Mouse (Mus musculus): ENCODE measurements at regions not wholly inside any gene's neighbourhood (a gene's known extent, or its start where the extent isn't known, plus 50 kb on each side); places are given as distances from the start of the nearest gene placed in this dataset.

DNA sequence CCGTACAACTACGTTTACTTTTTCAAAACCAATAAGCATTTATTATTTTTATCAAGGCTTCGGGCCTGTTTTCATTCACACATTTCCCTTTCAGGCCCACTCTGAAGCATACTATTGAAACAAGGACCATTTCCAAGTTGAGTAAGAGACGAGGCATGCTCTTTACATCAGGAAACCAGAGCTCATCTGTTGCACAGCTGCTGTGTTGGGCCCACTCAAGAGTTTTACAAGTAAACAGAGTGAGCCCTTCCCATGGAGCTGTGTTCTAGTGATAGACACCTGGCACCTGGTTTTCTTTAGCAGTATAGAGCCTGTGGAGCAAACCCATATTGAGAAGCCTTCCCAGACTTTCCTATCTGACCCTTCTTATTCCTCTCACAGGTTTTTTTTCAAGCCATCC, 363.5 kb downstream of the Ptprc start:
- WGBS: 90% methylated on average over 4 of the region's 4 CpGs
- no peak for ATAC-seq (ENCODE audit: low FRiP score, low TSS enrichment)
- Histone ChIP-seq H3K9me3 (ENCODE audit: low read length) (no peaks in the 10 kb centered on the region), H3K4me1 (ENCODE audit: insufficient read depth, low read length) (no peaks in the 10 kb centered on the region), H3K36me3 (ENCODE audit: insufficient read depth, low read length) (no peaks in the 10 kb centered on the region), H3K27me3 (ENCODE audit: insufficient read depth, low read length) (no peaks in the 10 kb centered on the region), H3K4me3 (ENCODE audit: low read length) (no peak overlapping the region), H3K9ac (replicated peaks; ENCODE audit: low read length) (no peak overlapping the region), H3K27ac (ENCODE audit: low read length) (no peak overlapping the region), H3K4me2 (replicated peaks; ENCODE audit: low read depth, low read length) (no peak overlapping the region)

- ATAC-seq (ENCODE audit: low FRiP score, low TSS enrichment): no peak
- WGBS: 57% methylated on average over 8 of the region's 8 CpGs
- Histone ChIP-seq H3K9me3 (ENCODE audit: low read length) (no peaks in the 10 kb centered on the region), H3K36me3 (ENCODE audit: insufficient read depth, low read length) (no peaks in the 10 kb centered on the region), H3K27me3 (ENCODE audit: insufficient read depth, low read length) (no peaks in the 10 kb centered on the region), H3K27ac (ENCODE audit: low read length) (no peak overlapping the region), H3K4me3 (ENCODE audit: low read length) (no peak overlapping the region), H3K4me2 (replicated peaks; ENCODE audit: low read depth, low read length) (no peak overlapping the region), H3K9ac (replicated peaks; ENCODE audit: low read length) (no peak overlapping the region), H3K4me1 (ENCODE audit: insufficient read depth, low read length) (no peaks in the 10 kb centered on the region)
Observed at GRCm38 (mm10) chr1:137806742-137807141, 368.8 kb downstream of the Ptprc start.

- Histone ChIP-seq H3K36me3 (ENCODE audit: insufficient read depth, low read length) (no peaks in the 10 kb centered on the region), H3K4me1 (ENCODE audit: insufficient read depth, low read length) (no peaks in the 10 kb centered on the region), H3K4me2 (replicated peaks; ENCODE audit: low read depth, low read length) (no peak overlapping the region), H3K4me3 (ENCODE audit: low read length) (no peak overlapping the region), H3K27me3 (ENCODE audit: insufficient read depth, low read length) (no peaks in the 10 kb centered on the region), H3K9ac (replicated peaks; ENCODE audit: low read length) (no peak overlapping the region), H3K27ac (ENCODE audit: low read length) (no peak overlapping the region), H3K9me3 (ENCODE audit: low read length) (no peaks in the 10 kb centered on the region)
- 80% methylated on average over 8 of the region's 8 CpGs for WGBS
- no peak for ATAC-seq (ENCODE audit: low FRiP score, low TSS enrichment)
Observed at GRCm38 (mm10) chr1:137806252-137806651, 369.3 kb downstream of the Ptprc start.

DNA sequence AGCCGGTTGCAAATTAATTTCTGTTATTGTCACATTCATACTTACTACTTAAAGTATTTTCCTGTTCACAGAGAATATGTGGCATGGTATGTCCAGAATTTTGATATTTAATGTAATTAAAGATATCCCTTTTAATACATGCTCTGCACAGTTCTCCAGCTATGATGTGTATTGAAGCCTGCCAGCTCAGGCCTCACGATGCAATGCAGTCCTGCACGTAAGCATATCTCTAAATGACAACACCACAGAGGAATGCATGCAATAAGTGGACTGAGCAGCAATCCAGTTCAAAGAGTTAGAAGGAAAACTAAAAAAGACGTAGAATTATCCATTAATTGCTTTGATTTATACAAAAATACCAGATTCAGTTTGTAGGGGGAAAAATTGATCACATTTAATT, 373.4 kb downstream of the Ptprc start:
- H3K27me3 ChIP-seq (ENCODE audit: insufficient read depth, low read length): no peaks in the 10 kb centered on the region
- H3K9ac ChIP-seq (replicated peaks; ENCODE audit: low read length): no peak overlapping the region
- no peaks in the 10 kb centered on the region for H3K36me3 ChIP-seq (ENCODE audit: insufficient read depth, low read length)
- H3K4me3 ChIP-seq (ENCODE audit: low read length): no peak overlapping the region
- no peak overlapping the region for H3K4me2 ChIP-seq (replicated peaks; ENCODE audit: low read depth, low read length)
- H3K9me3 ChIP-seq (ENCODE audit: low read length): no peaks in the 10 kb centered on the region
- 74% methylated on average over 4 of the region's 4 CpGs for WGBS
- no peaks in the 10 kb centered on the region for H3K4me1 ChIP-seq (ENCODE audit: insufficient read depth, low read length)
- no peak overlapping the region for H3K27ac ChIP-seq (ENCODE audit: low read length)
- ATAC-seq (ENCODE audit: low FRiP score, low TSS enrichment): no peak

DNA sequence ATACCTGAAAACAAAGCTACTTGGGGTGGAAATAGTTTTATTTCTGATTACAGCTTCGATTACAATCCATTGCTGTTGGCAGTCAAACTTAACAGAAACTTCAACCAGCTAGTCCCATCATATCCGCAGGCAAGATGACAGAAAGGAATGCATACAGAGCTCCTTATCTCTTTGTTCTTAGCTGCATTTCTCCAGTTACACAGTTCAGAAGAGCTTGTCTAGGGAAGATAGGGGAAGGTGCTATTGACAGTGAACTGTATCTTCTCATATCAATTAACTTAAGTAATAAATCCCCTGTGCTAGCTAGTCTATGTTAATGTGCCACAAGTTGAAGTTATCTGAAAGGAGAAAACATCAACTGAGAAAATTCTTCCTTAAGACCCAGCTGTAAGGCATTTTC, 374.8 kb downstream of the Ptprc start:
- H3K27me3 ChIP-seq (ENCODE audit: insufficient read depth, low read length): no peaks in the 10 kb centered on the region
- no peak overlapping the region for H3K4me2 ChIP-seq (replicated peaks; ENCODE audit: low read depth, low read length)
- no peak overlapping the region for H3K27ac ChIP-seq (ENCODE audit: low read length)
- no peaks in the 10 kb centered on the region for H3K36me3 ChIP-seq (ENCODE audit: insufficient read depth, low read length)
- H3K9me3 ChIP-seq (ENCODE audit: low read length): no peaks in the 10 kb centered on the region
- no peak overlapping the region for H3K4me3 ChIP-seq (ENCODE audit: low read length)
- 74% methylated on average over 2 of the region's 2 CpGs for WGBS
- H3K4me1 ChIP-seq (ENCODE audit: insufficient read depth, low read length): no peaks in the 10 kb centered on the region
- no peak overlapping the region for H3K9ac ChIP-seq (replicated peaks; ENCODE audit: low read length)
- no peak for ATAC-seq (ENCODE audit: low FRiP score, low TSS enrichment)

DNA sequence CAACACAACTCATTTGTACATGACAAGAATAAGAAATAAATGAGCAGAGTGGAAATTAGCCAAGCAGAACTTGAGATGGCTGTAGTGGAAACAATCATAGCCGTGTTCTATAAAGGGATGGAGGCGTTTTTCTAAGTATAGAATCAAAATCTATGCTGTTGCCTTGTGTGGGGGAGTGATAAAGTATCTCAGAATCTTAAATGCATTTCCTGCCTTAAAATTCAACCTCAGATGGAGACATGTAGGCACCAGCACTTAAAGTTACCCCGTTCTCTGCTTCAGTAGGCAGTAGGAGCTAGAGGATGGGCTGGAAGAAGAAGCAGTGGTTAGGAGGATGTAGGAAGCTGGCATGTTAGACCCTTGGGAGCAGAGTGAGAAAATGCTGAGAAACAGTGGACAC, 386.7 kb downstream of the Ptprc start:
- Histone ChIP-seq H3K27ac (ENCODE audit: low read length) (no peak overlapping the region), H3K9ac (replicated peaks; ENCODE audit: low read length) (no peak overlapping the region), H3K9me3 (ENCODE audit: low read length) (no peaks in the 10 kb centered on the region), H3K4me1 (ENCODE audit: insufficient read depth, low read length) (no peaks in the 10 kb centered on the region), H3K4me2 (replicated peaks; ENCODE audit: low read depth, low read length) (no peak overlapping the region), H3K27me3 (ENCODE audit: insufficient read depth, low read length) (no peaks in the 10 kb centered on the region), H3K36me3 (ENCODE audit: insufficient read depth, low read length) (no peaks in the 10 kb centered on the region), H3K4me3 (ENCODE audit: low read length) (no peak overlapping the region)
- 48% methylated on average over 3 of the region's 3 CpGs for WGBS
- no peak for ATAC-seq (ENCODE audit: low FRiP score, low TSS enrichment)

GRCm38 (mm10) chr1:137786653-137787052, 388.9 kb downstream of the Ptprc start:
- Histone ChIP-seq H3K4me1 (ENCODE audit: insufficient read depth, low read length) (no peaks in the 10 kb centered on the region), H3K9me3 (ENCODE audit: low read length) (no peaks in the 10 kb centered on the region), H3K36me3 (ENCODE audit: insufficient read depth, low read length) (no peaks in the 10 kb centered on the region), H3K27me3 (ENCODE audit: insufficient read depth, low read length) (no peaks in the 10 kb centered on the region), H3K27ac (ENCODE audit: low read length) (no peak overlapping the region), H3K9ac (replicated peaks; ENCODE audit: low read length) (no peak overlapping the region), H3K4me3 (ENCODE audit: low read length) (no peak overlapping the region), H3K4me2 (replicated peaks; ENCODE audit: low read depth, low read length) (no peak overlapping the region)
- ATAC-seq (ENCODE audit: low FRiP score, low TSS enrichment): no peak

GRCm38 (mm10) chr1:137774586-137774985, 400.9 kb downstream of the Ptprc start:
- Histone ChIP-seq H3K4me1 (ENCODE audit: insufficient read depth, low read length) (no peaks in the 10 kb centered on the region), H3K4me3 (ENCODE audit: low read length) (no peak overlapping the region), H3K9ac (replicated peaks; ENCODE audit: low read length) (no peak overlapping the region), H3K27ac (ENCODE audit: low read length) (no peak overlapping the region), H3K36me3 (ENCODE audit: insufficient read depth, low read length) (no peaks in the 10 kb centered on the region), H3K27me3 (ENCODE audit: insufficient read depth, low read length) (no peaks in the 10 kb centered on the region), H3K9me3 (ENCODE audit: low read length) (no peaks in the 10 kb centered on the region), H3K4me2 (replicated peaks; ENCODE audit: low read depth, low read length) (no peak overlapping the region)
- ATAC-seq (ENCODE audit: low FRiP score, low TSS enrichment): no peak

DNA sequence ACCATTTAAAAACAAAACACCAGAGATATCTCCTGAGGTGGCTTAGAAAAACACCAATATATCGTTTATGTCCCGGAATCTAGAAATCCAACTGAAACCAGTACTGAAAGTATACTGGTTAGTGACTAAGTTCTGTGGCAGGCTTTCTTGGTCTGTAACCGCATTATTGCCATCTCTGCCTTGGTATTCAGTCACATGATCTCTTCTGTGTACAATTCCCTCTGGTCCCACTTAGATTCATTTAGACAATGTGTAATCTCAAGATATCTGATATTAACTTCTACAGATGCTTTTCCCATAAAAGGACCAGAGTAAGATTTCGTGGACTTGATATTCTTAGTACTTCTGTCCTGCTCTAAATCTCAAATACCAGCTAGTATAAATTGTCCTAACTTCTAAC, 414.7 kb downstream of the Ptprc start:
- no peaks in the 10 kb centered on the region for H3K4me1 ChIP-seq (ENCODE audit: insufficient read depth, low read length)
- 86% methylated on average over 4 of the region's 4 CpGs for WGBS
- no peak overlapping the region for H3K27ac ChIP-seq (ENCODE audit: low read length)
- no peaks in the 10 kb centered on the region for H3K9me3 ChIP-seq (ENCODE audit: low read length)
- H3K4me3 ChIP-seq (ENCODE audit: low read length): no peak overlapping the region
- ATAC-seq (ENCODE audit: low FRiP score, low TSS enrichment): no peak
- H3K27me3 ChIP-seq (ENCODE audit: insufficient read depth, low read length): no peaks in the 10 kb centered on the region
- no peaks in the 10 kb centered on the region for H3K36me3 ChIP-seq (ENCODE audit: insufficient read depth, low read length)
- H3K9ac ChIP-seq (replicated peaks; ENCODE audit: low read length): no peak overlapping the region
- no peak overlapping the region for H3K4me2 ChIP-seq (replicated peaks; ENCODE audit: low read depth, low read length)

GRCm38 (mm10) chr1:137751446-137751961, 424.0 kb downstream of the Ptprc start:
- no peak overlapping the region for H3K9ac ChIP-seq (replicated peaks; ENCODE audit: low read length)
- no peak overlapping the region for H3K27ac ChIP-seq (ENCODE audit: low read length)
- H3K9me3 ChIP-seq (ENCODE audit: low read length): no peaks in the 10 kb centered on the region
- WGBS: 82% methylated on average over 7 of the region's 7 CpGs
- H3K4me1 ChIP-seq (ENCODE audit: insufficient read depth, low read length): no peaks in the 10 kb centered on the region
- H3K4me2 ChIP-seq (replicated peaks; ENCODE audit: low read depth, low read length): no peak overlapping the region
- no peak for ATAC-seq (ENCODE audit: low FRiP score, low TSS enrichment)
- no peak overlapping the region for H3K4me3 ChIP-seq (ENCODE audit: low read length)
- H3K36me3 ChIP-seq (ENCODE audit: insufficient read depth, low read length): no peaks in the 10 kb centered on the region
- H3K27me3 ChIP-seq (ENCODE audit: insufficient read depth, low read length): no peaks in the 10 kb centered on the region

GRCm38 (mm10) chr1:137750894-137751293, 424.6 kb downstream of the Ptprc start:
- H3K4me2 ChIP-seq (replicated peaks; ENCODE audit: low read depth, low read length): no peak overlapping the region
- H3K27ac ChIP-seq (ENCODE audit: low read length): no peak overlapping the region
- no peaks in the 10 kb centered on the region for H3K9me3 ChIP-seq (ENCODE audit: low read length)
- no peak overlapping the region for H3K4me3 ChIP-seq (ENCODE audit: low read length)
- H3K27me3 ChIP-seq (ENCODE audit: insufficient read depth, low read length): no peaks in the 10 kb centered on the region
- H3K4me1 ChIP-seq (ENCODE audit: insufficient read depth, low read length): no peaks in the 10 kb centered on the region
- WGBS: 92% methylated on average over 5 of the region's 5 CpGs
- no peak for ATAC-seq (ENCODE audit: low FRiP score, low TSS enrichment)
- no peaks in the 10 kb centered on the region for H3K36me3 ChIP-seq (ENCODE audit: insufficient read depth, low read length)
- no peak overlapping the region for H3K9ac ChIP-seq (replicated peaks; ENCODE audit: low read length)
